Mouse (Mus musculus): ENCODE data around the gene Zcchc9. TPM values are rescaled to one million over a fixed set of nuclear protein-coding genes. Genes with fewer than 3 reads are reported as not detected.
A peak's percentile ranks its signal among the peaks of the same experiment; 100 is the strongest.

Zcchc9 gene
- 10 to 100 TPM; 18.2 to 18.6 TPM for total RNA-seq (2021)
- long read RNA-seq, experiment 1, transcript Zcchc9-201 (6 exons, 1,541 nt), result major isoform, 17 of 29 reads
- long read RNA-seq, experiment 1, partial matches to known transcripts, result 5 of 29 reads
- long read RNA-seq, experiment 1, other reads (novel, unspliced or antisense), result 7 of 29 reads
- long read RNA-seq, experiment 2, transcript Zcchc9-201 (6 exons, 1,541 nt), result major isoform, 20 of 27 reads
- long read RNA-seq, experiment 2, partial matches to known transcripts, result 3 of 27 reads
- long read RNA-seq, experiment 2, other reads (novel, unspliced or antisense), result 4 of 27 reads

GRCm38 (mm10) chr13:91807155-91807839 is at the start of gene Zcchc9:
Gene Zcchc9, minus strand, starts transcription at chr13:91807705.
- peak; percentile 91 to 92 for DNase-seq (ENCODE audit: low spot score in 2 of 2)
- intact Hi-C loops (cut with DNase I), result loop anchor here (5.0 to 10.0 kb wide), 2 partner anchors 65 to 538 kb away; no protein-coding TSS in a partner anchor

- intact Hi-C loops (cut with DNase I), result no loop called here
- no peak for DNase-seq (ENCODE audit: low spot score in 2 of 2)
Observed at GRCm38 (mm10) chr13:91854412-91854811, 46.9 kb upstream of the Zcchc9 start.

- intact Hi-C loops (cut with DNase I), result no loop called here
- DNase-seq (ENCODE audit: low spot score in 2 of 2), result no peak
Observed at GRCm38 (mm10) chr13:91827876-91828275, 20.4 kb upstream of the Zcchc9 start.

GRCm38 (mm10) chr13:91826066-91826465 is 18.6 kb upstream of the Zcchc9 start:
- intact Hi-C loops (cut with DNase I), result no loop called here

GRCm38 (mm10) chr13:91824845-91825550 is 17.5 kb upstream of the Zcchc9 start:
- intact Hi-C loops (cut with DNase I), result no loop called here
- no peak for DNase-seq (ENCODE audit: low spot score in 2 of 2)

More at GRCm38 (mm10) chr13:91826066-91826465, 18.6 kb upstream of the Zcchc9 start:
- no peak for DNase-seq (ENCODE audit: low spot score in 2 of 2)

GRCm38 (mm10) chr13:91823735-91824134 is 16.2 kb upstream of the Zcchc9 start:
- intact Hi-C loops (cut with DNase I), result no loop called here
- no peak for DNase-seq (ENCODE audit: low spot score in 2 of 2)

- DNase-seq (ENCODE audit: low spot score in 2 of 2), result no peak
- intact Hi-C loops (cut with DNase I), result no loop called here
Observed at GRCm38 (mm10) chr13:91814670-91815069, 7.2 kb upstream of the Zcchc9 start.

GRCm38 (mm10) chr13:91809476-91809875 is 2.0 kb upstream of the Zcchc9 start:
- peak in 1 of 2 experiments; percentile 32 for DNase-seq (ENCODE audit: low spot score in 2 of 2)
- intact Hi-C loops (cut with DNase I), result loop anchor here (5.0 to 10.0 kb wide), 2 partner anchors 63 to 535 kb away; no protein-coding TSS in a partner anchor

GRCm38 (mm10) chr13:91807874-91808575 is 520 bp upstream of the Zcchc9 start:
- intact Hi-C loops (cut with DNase I), result loop anchor here (5.0 to 10.0 kb wide), 2 partner anchors 64 to 537 kb away; no protein-coding TSS in a partner anchor
- no peak for DNase-seq (ENCODE audit: low spot score in 2 of 2)

GRCm38 (mm10) chr13:91801726-91802125 is 5.8 kb downstream of the Zcchc9 start:
- intact Hi-C loops (cut with DNase I), result loop anchor here (10.0 kb wide), 1 partner anchor 543 kb away; no protein-coding TSS in a partner anchor
- no peak for DNase-seq (ENCODE audit: low spot score in 2 of 2)

GRCm38 (mm10) chr13:91797442-91797841 is 10.1 kb downstream of the Zcchc9 start:
- intact Hi-C loops (cut with DNase I), result no loop called here

GRCm38 (mm10) chr13:91796916-91797315 is 10.6 kb downstream of the Zcchc9 start:
- intact Hi-C loops (cut with DNase I), result no loop called here
- no peak for DNase-seq (ENCODE audit: low spot score in 2 of 2)

More at GRCm38 (mm10) chr13:91797442-91797841, 10.1 kb downstream of the Zcchc9 start:
- no peak for DNase-seq (ENCODE audit: low spot score in 2 of 2)

- DNase-seq (ENCODE audit: low spot score in 2 of 2), result no peak
- intact Hi-C loops (cut with DNase I), result no loop called here
Observed at GRCm38 (mm10) chr13:91796003-91796402, 11.5 kb downstream of the Zcchc9 start.

- intact Hi-C loops (cut with DNase I), result no loop called here
- DNase-seq (ENCODE audit: low spot score in 2 of 2), result no peak
Observed at GRCm38 (mm10) chr13:91795593-91795992, 11.9 kb downstream of the Zcchc9 start.

- intact Hi-C loops (cut with DNase I), result no loop called here
- DNase-seq (ENCODE audit: low spot score in 2 of 2), result no peak
Observed at GRCm38 (mm10) chr13:91794926-91795436, 12.5 kb downstream of the Zcchc9 start.

GRCm38 (mm10) chr13:91792035-91792434 is 15.5 kb downstream of the Zcchc9 start:
- intact Hi-C loops (cut with DNase I), result no loop called here
- DNase-seq (ENCODE audit: low spot score in 2 of 2), result no peak

- peak in 1 of 2 experiments; percentile 19 for DNase-seq (ENCODE audit: low spot score in 2 of 2)
- intact Hi-C loops (cut with DNase I), result no loop called here
Observed at GRCm38 (mm10) chr13:91779892-91780291, 27.6 kb downstream of the Zcchc9 start.

- DNase-seq (ENCODE audit: low spot score in 2 of 2), result no peak
- intact Hi-C loops (cut with DNase I), result no loop called here
Observed at GRCm38 (mm10) chr13:91778092-91778491, 29.4 kb downstream of the Zcchc9 start.

Measured in left cerebral cortex, postnatal 14 days (tissue).